Mouse (Mus musculus) lung, embryonic 16.5 days (tissue): ENCODE data around the gene Exosc6. TPM values are rescaled to one million over a fixed set of nuclear protein-coding genes. Genes with fewer than 3 reads are reported as not detected.

ENCODE experiments used
- ATAC-seq: fragments of 200-750 bp; cut with Nextera tagmentation; 2 replicates; pipeline ENCODE4 v1.8.0; 2017; ENCODE audit warnings: low read depth, mild to moderate bottlenecking, moderate library complexity
- H3K27ac ChIP-seq: fragments of 300-500 bp; sonication (generic); 2 replicates; pipeline ENCODE4 v1.5.1; 2014; ENCODE audit warnings: mild to moderate bottlenecking, control low read depth, low read length
- H3K27me3 ChIP-seq: fragments of 300-500 bp; sonication (generic); 2 replicates; pipeline ENCODE4 v1.6.1; 2014; ENCODE audit warnings: low read depth, low read length, mixed read lengths; ENCODE audit not compliant: control insufficient read depth, insufficient read depth
- H3K36me3 ChIP-seq: fragments of 300-500 bp; sonication (generic); 2 replicates; pipeline ENCODE4 v1.6.1; 2014; ENCODE audit warnings: low read length; ENCODE audit not compliant: control insufficient read depth, insufficient read depth
- H3K4me1 ChIP-seq: fragments of 300-500 bp; sonication (generic); replicated peaks from 2 replicates; pipeline ENCODE4 v1.6.1; 2014; ENCODE audit warnings: low read length, mixed read lengths; ENCODE audit not compliant: control insufficient read depth, insufficient read depth
- H3K4me2 ChIP-seq: fragments of 300-500 bp; sonication (generic); 2 replicates; pipeline ENCODE4 v1.6.1; 2014; ENCODE audit warnings: low read depth, low read length, control low read depth
- H3K4me3 ChIP-seq: fragments of 300-500 bp; sonication (generic); 2 replicates; pipeline ENCODE4 v1.5.1; 2014; ENCODE audit warnings: mild to moderate bottlenecking, low read length, control low read depth
- H3K9ac ChIP-seq: fragments of 300-500 bp; sonication (generic); 2 replicates; pipeline ENCODE4 v1.6.1; 2014; ENCODE audit warnings: low read length, control low read depth
- H3K9me3 ChIP-seq: fragments of 300-500 bp; sonication (generic); 2 replicates; pipeline ENCODE4 v1.6.1; 2016; ENCODE audit warnings: low read length; ENCODE audit not compliant: control insufficient read depth
- WGBS: fragments of 180-500 bp; shearing (Covaris S2); extraction: QIAGEN DNeasy Blood & Tissue Kit; methylation state at CpG from one replicate; pipeline ENCODE4 v1.1.7; 2014; 5-methylcytosine and 5-hydroxymethylcytosine counted together
- polyA plus RNA-seq: library from polyadenylated mRNA; unstranded; fragments of >200 nt; fragmentation: Nextera tagmentation; extraction: Ambion mirVana; gene quantifications from 2 replicates; pipeline ENCODE4 v1.2.1, GENCODE M21; 2015

Gene Exosc6
- polyA plus RNA-seq, 1 experiment from 2014 or later = 2.1 TPM

DNA sequence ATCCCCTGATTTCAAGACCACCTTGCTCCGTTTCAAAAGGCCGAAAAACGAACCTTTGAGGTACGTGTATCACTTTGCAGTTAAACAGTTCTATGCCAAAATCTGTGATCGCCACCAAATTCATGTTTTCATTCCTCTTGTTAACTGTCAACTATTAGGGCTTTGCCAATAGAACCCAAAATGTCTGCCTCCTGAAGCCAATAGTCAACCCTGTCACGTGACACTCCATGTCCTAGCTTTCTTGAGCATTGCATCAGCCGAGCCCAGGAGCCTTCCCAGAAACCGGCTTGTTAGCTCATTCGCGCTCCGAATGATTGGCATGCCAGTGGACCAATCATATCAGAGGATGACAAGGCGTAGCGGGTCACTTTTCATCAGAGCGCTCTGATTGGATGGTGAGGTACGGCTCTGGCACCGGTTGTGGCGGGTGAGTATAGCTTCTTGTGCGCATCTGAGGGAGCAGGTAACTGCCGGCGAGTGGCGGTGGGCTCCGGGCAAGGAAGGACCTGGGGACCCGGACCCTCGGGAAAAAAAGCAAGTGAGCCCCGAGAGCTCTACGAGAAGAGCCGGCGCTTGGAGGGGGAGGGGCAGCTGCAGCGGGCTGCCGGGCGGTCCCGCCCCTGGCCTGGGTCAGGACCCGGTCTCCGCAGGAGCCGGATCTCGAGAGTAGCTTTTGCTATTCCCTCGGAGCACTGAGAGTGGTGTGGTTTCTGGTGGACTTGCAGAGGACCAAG, 22.5 kb upstream of the Exosc6 start:
- WGBS = 6% methylated on average over 37 of the region's 37 CpGs
- no peaks in the 10 kb centered on the region for H3K9me3 ChIP-seq
- peaks cover 9% of the 10 kb centered on the region for H3K4me1 ChIP-seq
- peak overlapping the region; percentile 67 for H3K9ac ChIP-seq
- peak overlapping the region; percentile 61 for H3K4me3 ChIP-seq
- ATAC-seq = peak; percentile 100
- peak overlapping the region; percentile 60 for H3K27ac ChIP-seq
- peak overlapping the region; percentile 52 for H3K4me2 ChIP-seq
- no peaks in the 10 kb centered on the region; the same call in 1 of the 2 replicates for H3K27me3 ChIP-seq
- H3K36me3 ChIP-seq = peaks cover 12% of the 10 kb centered on the region

- Histone ChIP-seq H3K4me2 (peak overlapping the region; percentile 52), H3K9me3 (no peaks in the 10 kb centered on the region), H3K4me1 (peaks cover 9% of the 10 kb centered on the region), H3K27me3 (no peaks in the 10 kb centered on the region; the same call in 1 of the 2 replicates), H3K27ac (peak overlapping the region; percentile 60), H3K36me3 (peaks cover 12% of the 10 kb centered on the region), H3K9ac (peak overlapping the region; percentile 67), H3K4me3 (peak overlapping the region; percentile 61)
- no peak for ATAC-seq
- WGBS = 10% methylated on average over 12 of the region's 12 CpGs
Observed at GRCm38 (mm10) chr8:111034276-111034675, 21.9 kb upstream of the Exosc6 start.

GRCm38 (mm10) chr8:111036591-111036990, 19.5 kb upstream of the Exosc6 start:
- no peak for ATAC-seq
- no peak overlapping the region for H3K4me3 ChIP-seq
- H3K4me1 ChIP-seq = peaks cover 9% of the 10 kb centered on the region
- peaks cover 26% of the 10 kb centered on the region for H3K36me3 ChIP-seq
- no peak overlapping the region for H3K27ac ChIP-seq
- 92% methylated on average over 15 of the region's 15 CpGs for WGBS
- no peaks in the 10 kb centered on the region for H3K9me3 ChIP-seq
- no peaks in the 10 kb centered on the region; the same call in 1 of the 2 replicates for H3K27me3 ChIP-seq
- no peak overlapping the region for H3K9ac ChIP-seq
- H3K4me2 ChIP-seq = no peak overlapping the region

DNA sequence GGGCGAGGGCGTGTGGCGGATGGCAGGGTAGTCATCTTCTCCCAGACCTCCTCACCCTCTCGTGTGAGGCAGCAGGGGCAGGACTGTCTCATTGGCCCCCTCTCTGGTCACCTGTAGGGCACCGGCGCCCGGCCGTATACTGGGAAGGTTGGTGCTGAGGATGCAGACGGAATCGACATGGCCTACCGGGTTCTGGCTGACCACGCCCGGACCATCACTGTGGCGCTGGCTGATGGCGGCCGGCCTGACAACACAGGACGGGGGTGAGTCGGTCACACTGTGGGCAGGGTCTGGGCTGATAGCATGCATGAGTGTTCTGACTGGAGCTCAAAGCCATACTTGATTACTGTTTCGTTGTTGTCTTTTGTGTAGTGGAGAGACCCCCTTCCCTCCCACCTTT, 13.6 kb upstream of the Exosc6 start:
- no peak for ATAC-seq
- Histone ChIP-seq H3K4me1 (no peaks in the 10 kb centered on the region), H3K4me2 (no peak overlapping the region), H3K27ac (no peak overlapping the region), H3K9me3 (no peaks in the 10 kb centered on the region), H3K27me3 (no peaks in the 10 kb centered on the region), H3K4me3 (no peak overlapping the region), H3K36me3 (peaks cover 71% of the 10 kb centered on the region), H3K9ac (no peak overlapping the region)
- WGBS = 95% methylated on average over 19 of the region's 19 CpGs

DNA sequence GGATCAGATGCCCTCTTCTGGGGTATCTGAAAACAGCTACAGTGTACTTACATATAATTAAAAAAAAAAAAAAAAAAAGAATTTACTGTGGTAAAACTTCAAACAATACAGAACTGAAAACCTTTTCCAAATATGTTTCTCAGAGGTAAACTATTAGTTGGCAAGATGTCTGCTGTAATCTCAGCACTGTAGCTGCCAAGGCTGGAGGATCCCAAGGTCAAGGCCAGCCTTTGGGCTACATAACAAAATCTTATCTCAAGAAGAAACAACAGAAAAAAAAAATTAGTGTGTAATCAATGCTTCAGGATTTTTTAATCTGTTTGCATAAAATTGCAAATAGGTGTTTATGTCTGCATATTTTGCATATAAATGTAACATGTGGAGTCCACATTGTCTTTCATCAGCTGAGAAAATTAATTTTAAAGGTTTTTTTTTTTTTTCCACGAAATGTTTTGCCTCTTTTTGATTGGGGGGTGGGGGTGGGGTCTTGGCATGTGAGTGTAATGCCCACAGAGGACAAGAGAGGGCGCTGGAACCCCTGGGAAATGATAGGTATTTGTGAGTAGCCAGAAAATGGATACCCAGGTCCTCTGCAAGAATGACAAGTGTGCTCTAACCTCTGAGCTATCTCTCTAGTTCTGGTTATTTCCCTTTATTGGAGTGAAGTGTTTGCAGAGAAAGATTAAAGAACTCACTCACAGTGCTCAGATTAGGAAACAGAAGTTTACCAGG, 12.0 kb upstream of the Exosc6 start:
- H3K36me3 ChIP-seq = peaks cover 74% of the 10 kb centered on the region
- 39% methylated on average over 2 of the region's 2 CpGs for WGBS
- H3K4me1 ChIP-seq = no peaks in the 10 kb centered on the region
- no peak for ATAC-seq
- no peak overlapping the region for H3K27ac ChIP-seq
- H3K9me3 ChIP-seq = no peaks in the 10 kb centered on the region
- no peak overlapping the region for H3K9ac ChIP-seq
- no peak overlapping the region for H3K4me2 ChIP-seq
- H3K27me3 ChIP-seq = no peaks in the 10 kb centered on the region
- no peak overlapping the region for H3K4me3 ChIP-seq

DNA sequence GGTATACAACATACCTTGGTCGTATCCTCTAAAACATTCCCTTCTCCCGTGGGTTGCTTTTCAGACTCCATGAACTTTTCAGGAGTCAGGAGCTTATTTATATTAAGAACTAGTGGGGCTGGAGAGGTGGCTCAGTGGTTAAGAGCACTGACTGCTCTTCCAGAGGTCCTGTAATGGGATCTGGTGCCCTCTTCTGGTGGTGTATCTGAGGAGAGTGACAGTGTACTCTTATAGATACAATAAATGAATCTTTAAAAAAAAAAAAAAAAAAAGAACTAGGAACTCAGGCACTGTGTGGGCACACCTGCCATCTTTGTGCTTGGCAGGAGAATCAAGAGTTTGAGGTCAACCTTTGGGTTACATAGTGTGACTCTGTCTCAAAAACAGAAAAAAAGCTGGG, 7.4 kb upstream of the Exosc6 start:
- Histone ChIP-seq H3K4me3 (no peak overlapping the region), H3K9me3 (no peaks in the 10 kb centered on the region), H3K4me1 (no peaks in the 10 kb centered on the region), H3K36me3 (peaks cover 72% of the 10 kb centered on the region), H3K27me3 (no peaks in the 10 kb centered on the region), H3K9ac (no peak overlapping the region), H3K27ac (no peak overlapping the region), H3K4me2 (no peak overlapping the region)
- WGBS = 87% methylated on average over 2 of the region's 2 CpGs
- no peak for ATAC-seq

- Histone ChIP-seq H3K36me3 (peaks cover 72% of the 10 kb centered on the region), H3K4me1 (no peaks in the 10 kb centered on the region), H3K9me3 (no peaks in the 10 kb centered on the region), H3K27ac (no peak overlapping the region), H3K4me2 (no peak overlapping the region), H3K27me3 (no peaks in the 10 kb centered on the region), H3K9ac (no peak overlapping the region), H3K4me3 (no peak overlapping the region)
- 91% methylated on average over 7 of the region's 7 CpGs for WGBS
- no peak for ATAC-seq
Observed at GRCm38 (mm10) chr8:111049106-111049505, 7.0 kb upstream of the Exosc6 start.

DNA sequence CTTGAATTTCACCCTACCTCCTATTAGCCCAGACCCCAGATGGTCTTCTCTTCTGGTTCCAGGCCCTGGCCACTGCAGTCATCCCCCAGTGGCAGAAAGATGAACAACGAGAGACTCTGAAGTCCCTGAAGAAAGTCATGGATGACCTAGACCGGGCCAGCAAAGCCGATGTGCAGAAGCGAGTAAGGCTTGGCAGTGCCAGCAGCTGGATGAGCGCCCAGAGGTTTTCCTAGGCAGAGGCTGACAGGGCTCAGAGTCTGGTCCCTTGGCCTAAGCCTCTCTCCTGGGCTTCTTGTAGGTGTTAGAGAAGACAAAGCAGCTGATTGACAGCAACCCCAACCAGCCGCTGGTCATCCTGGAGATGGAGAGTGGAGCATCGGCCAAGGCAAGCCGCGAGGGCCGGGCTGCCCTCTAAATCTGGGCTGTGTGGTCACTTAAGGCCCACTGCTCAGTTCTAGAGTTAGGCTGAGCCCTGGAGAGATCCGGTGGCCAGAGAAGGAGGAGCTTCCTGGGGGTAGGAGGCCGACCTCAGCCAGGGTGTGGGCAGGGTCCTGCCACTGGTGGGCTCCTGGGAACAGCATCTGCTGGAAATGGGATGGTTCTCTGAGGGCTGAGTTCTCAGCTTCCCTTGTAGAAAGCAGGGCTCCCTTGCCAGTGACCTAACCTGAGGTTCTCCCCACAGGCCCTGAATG, 2.2 kb upstream of the Exosc6 start:
- Histone ChIP-seq H3K27ac (no peak overlapping the region), H3K27me3 (no peaks in the 10 kb centered on the region), H3K4me3 (no peak overlapping the region), H3K36me3 (peaks cover 51% of the 10 kb centered on the region), H3K4me1 (peaks cover 11% of the 10 kb centered on the region), H3K9ac (no peak overlapping the region), H3K9me3 (no peaks in the 10 kb centered on the region), H3K4me2 (no peak overlapping the region)
- no peak for ATAC-seq
- 92% methylated on average over 12 of the region's 12 CpGs for WGBS

- H3K4me2 ChIP-seq = no peak overlapping the region
- no peak overlapping the region for H3K9ac ChIP-seq
- no peaks in the 10 kb centered on the region for H3K9me3 ChIP-seq
- no peak overlapping the region for H3K27ac ChIP-seq
- peaks cover 43% of the 10 kb centered on the region for H3K36me3 ChIP-seq
- no peak for ATAC-seq
- H3K27me3 ChIP-seq = no peaks in the 10 kb centered on the region
- no peak overlapping the region for H3K4me3 ChIP-seq
- 87% methylated on average over 17 of the region's 17 CpGs for WGBS
- peaks cover 11% of the 10 kb centered on the region for H3K4me1 ChIP-seq
Observed at GRCm38 (mm10) chr8:111055031-111055634, 1.0 kb upstream of the Exosc6 start.
